Mouse (Mus musculus): ENCODE measurements around the gene Hif3a.

DNA sequence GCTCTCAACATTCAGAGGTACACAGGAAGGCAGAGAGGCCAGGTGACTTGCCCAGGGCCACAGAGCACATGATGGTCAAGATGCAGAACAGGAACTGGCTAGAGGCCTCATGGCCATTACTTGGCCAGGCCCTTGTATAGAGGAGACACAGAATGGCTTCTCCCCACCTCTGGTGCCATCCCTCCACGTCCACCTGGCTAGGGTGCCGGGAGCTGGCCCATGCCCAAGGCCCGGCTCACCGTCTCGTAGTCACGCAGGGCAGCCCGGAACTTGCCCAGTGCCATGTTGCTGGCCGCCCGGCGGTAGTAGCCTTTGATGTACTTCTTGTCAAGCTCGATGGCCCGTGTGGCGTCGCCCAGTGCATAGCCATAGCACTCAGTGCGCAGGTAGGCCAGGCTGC lies 40.1 kb downstream of the Hif3a start:
- TF ChIP-seq CTCF (IDR thresholded peaks at IDR 0.05; ENCODE audit: insufficient read depth, low read length) (no peak), POLR2A (IDR thresholded peaks at IDR 0.05; ENCODE audit: borderline replicate concordance, extremely low read depth, low read depth, low read length) (no peak)

Data from lung, adult 2 months (tissue).